Mouse (Mus musculus) cerebellum, adult 9-11 months (tissue): Measurements from ENCODE around the gene Ola1.

Experiments
- DNase-seq: peaks from one replicate; pipeline ENCODE4 v3.0.0; 2022

Ola1 gene

GRCm38 (mm10) chr2:73146111-73146510, 72.6 kb downstream of the Ola1 start:
- DNase-seq: no peak

GRCm38 (mm10) chr2:73143732-73144131, 75.0 kb downstream of the Ola1 start:
- DNase-seq: no peak

- no peak for DNase-seq
These were observed 75.8 kb downstream of the Ola1 start for GRCm38 (mm10) chr2:73142832-73143470.

- no peak for DNase-seq
These were observed 85.8 kb downstream of the Ola1 start for GRCm38 (mm10) chr2:73132897-73133296.

- DNase-seq: no peak
These were observed 91.0 kb downstream of the Ola1 start for GRCm38 (mm10) chr2:73127686-73128085.

- DNase-seq: no peak
These were observed 99.9 kb downstream of the Ola1 start for GRCm38 (mm10) chr2:73118781-73119180.

- no peak for DNase-seq
These were observed 111.6 kb downstream of the Ola1 start for GRCm38 (mm10) chr2:73107089-73107488.

GRCm38 (mm10) chr2:73096491-73096890, 122.2 kb downstream of the Ola1 start:
- no peak for DNase-seq

GRCm38 (mm10) chr2:73095300-73095699, 123.4 kb downstream of the Ola1 start:
- no peak for DNase-seq

GRCm38 (mm10) chr2:73093032-73093431, 125.7 kb downstream of the Ola1 start:
- no peak for DNase-seq

- DNase-seq: no peak
These were observed 127.4 kb downstream of the Ola1 start for GRCm38 (mm10) chr2:73091302-73091701.

- no peak for DNase-seq
These were observed 131.1 kb downstream of the Ola1 start for GRCm38 (mm10) chr2:73087641-73088040.

GRCm38 (mm10) chr2:73085669-73086304, 132.9 kb downstream of the Ola1 start:
- peak; percentile 7 for DNase-seq

- DNase-seq: peak; percentile 4
These were observed 136.2 kb downstream of the Ola1 start for GRCm38 (mm10) chr2:73082476-73082875.

GRCm38 (mm10) chr2:73081861-73082260, 136.9 kb downstream of the Ola1 start:
- DNase-seq: no peak

- DNase-seq: no peak
These were observed 138.6 kb downstream of the Ola1 start for GRCm38 (mm10) chr2:73080084-73080483.

- no peak for DNase-seq
These were observed 139.4 kb downstream of the Ola1 start for GRCm38 (mm10) chr2:73079311-73079710.

GRCm38 (mm10) chr2:73073811-73074472, 144.8 kb downstream of the Ola1 start:
- no peak for DNase-seq

- no peak for DNase-seq
These were observed 147.5 kb downstream of the Ola1 start for GRCm38 (mm10) chr2:73071201-73071600.

- DNase-seq: no peak
These were observed 148.2 kb downstream of the Ola1 start for GRCm38 (mm10) chr2:73070449-73071076.

- no peak for DNase-seq
These were observed 149.4 kb downstream of the Ola1 start for GRCm38 (mm10) chr2:73069223-73069825.

- DNase-seq: no peak
These were observed 152.2 kb downstream of the Ola1 start for GRCm38 (mm10) chr2:73066307-73067167.
